Mouse (Mus musculus) heart, adult 18-20 months (tissue): ENCODE data around the gene Emid1. TPM values are rescaled to one million over a fixed set of nuclear protein-coding genes. Genes with fewer than 3 reads are reported as not detected.

Experiments used
- DNase-seq, 2 experiments: peaks; one replicate each; pipeline ENCODE4 v3.0.0; 2021 to 2022; ENCODE audit warnings: mixed read lengths in 1 of 2
- total RNA-seq, 2 experiments: library from RNA; stranded (reverse); gene quantifications; 2 replicates each; pipeline ENCODE4 v1.2.3; 2021

Gene Emid1
- total RNA-seq, 2 experiments from 2014 or later = 1.0 to 2.1 TPM

DNA sequence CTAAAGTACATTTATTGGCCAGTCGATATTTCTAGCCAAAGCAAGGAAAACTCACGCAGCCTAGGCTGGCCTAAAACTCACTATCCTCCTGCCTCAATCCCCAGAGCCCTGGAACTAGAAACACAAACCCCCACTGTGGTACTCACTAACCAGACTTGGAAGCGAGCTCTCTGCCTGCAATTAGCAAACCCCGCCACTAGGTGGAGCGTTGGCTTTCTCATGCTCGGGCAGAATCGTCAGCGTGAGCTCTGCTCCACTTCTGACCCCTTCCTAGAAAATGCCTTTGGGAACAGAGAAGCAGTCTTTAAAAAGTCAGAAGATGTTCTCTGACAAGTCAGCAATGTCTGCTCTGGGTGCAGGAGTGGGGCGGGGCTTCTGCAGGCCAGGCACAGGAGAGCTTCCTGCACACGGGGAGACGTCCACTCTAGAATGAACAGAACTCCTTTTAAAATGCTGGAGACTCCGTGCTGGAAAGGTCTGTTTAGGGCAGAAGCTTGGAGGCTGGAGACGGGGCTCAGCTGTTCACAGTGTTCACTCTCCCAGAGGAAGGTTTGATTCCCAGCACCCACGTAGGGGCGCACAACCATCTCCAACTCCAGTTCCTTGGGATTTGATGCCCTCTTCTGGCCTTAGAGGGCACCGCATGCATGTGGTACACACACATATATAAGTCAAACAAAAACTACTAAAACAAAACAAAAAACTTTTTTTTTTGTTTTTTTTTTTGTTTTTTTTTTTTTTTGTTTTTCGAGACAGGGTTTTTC lies 8.8 kb upstream of the Emid1 start:
- DNase-seq = peak in 1 of 2 experiments; percentile 64

DNA sequence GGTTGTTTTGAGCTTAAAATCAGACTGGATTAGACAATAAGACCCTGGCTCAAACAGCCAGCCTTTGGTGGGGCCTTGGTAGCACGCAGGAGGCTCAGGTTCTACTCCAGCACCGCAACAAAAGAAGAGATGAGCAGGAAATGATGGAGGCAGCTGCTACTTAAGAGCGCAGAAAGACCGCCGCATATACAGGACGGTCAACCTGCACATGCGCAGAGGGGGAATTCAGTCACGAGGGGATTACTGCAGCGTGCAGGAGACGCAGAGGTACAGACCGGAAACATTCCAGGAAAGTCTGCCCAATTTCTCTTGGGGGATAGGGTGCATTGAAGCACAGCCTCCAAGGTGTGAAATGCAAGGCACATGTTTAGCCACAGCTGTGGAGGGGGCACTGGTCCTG lies 6.0 kb upstream of the Emid1 start:
- no peak for DNase-seq

DNA sequence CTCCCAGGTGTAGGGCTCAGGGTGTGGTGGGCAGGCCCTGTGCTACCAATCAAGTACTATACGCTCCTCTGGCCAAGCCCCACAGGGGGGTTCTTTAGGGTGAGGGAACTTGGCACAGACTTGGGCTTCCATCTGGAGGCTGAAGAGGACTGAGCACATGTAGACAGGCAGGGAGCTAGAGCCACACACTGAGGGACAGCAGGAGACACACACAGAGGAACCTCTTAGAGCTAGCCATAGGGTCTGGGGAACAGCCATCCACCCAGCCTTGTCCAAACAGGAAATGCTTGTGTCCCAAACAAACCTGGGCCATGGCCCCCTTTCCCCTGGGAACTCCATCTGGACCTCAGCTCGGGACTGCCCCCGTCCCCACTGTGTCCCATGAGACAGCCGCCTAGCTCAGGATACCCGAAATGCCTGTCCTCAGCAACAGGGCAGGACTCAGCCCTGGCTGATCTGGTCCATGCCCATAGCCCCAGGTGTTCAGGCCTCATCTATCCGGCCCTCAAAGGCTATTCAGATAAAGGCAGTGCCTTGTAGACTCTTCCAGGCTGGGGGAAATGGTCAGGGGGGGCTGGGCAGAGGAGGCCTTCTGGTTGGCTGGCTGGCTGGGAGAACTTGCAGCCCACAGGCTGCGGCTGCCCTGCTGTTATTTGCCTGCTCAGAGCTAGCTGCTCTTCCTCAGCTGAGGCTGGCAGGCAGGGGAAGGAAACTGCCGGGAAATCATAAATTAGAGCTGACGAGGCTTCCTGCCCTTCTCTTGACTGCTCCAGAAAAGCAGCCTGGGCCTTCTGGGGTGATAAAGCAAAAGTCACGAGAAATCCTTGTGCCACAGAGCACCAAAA lies 3.1 kb upstream of the Emid1 start:
- peak; percentile 25 to 47 for DNase-seq

DNA sequence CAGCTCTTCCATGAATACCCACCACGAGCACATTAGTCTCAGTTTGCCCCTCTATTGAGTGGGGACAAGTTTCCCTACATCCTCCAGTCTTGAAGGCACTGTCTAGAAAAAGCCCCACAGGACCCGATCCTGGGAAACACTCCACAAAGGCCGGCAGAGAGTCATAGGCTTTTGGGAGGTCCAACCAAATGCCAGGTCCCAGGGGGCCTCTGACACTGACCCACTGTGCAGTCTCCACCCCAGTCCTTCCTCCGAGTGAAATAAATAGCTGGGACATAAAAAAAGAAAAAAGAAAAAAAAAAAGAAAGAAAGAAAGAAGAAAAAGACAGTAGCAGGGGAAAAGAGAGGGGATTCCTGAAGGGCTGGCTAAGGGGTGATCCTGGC lies 818 bp downstream of the Emid1 start:
- peak in 1 of 2 experiments; percentile 49 for DNase-seq

DNA sequence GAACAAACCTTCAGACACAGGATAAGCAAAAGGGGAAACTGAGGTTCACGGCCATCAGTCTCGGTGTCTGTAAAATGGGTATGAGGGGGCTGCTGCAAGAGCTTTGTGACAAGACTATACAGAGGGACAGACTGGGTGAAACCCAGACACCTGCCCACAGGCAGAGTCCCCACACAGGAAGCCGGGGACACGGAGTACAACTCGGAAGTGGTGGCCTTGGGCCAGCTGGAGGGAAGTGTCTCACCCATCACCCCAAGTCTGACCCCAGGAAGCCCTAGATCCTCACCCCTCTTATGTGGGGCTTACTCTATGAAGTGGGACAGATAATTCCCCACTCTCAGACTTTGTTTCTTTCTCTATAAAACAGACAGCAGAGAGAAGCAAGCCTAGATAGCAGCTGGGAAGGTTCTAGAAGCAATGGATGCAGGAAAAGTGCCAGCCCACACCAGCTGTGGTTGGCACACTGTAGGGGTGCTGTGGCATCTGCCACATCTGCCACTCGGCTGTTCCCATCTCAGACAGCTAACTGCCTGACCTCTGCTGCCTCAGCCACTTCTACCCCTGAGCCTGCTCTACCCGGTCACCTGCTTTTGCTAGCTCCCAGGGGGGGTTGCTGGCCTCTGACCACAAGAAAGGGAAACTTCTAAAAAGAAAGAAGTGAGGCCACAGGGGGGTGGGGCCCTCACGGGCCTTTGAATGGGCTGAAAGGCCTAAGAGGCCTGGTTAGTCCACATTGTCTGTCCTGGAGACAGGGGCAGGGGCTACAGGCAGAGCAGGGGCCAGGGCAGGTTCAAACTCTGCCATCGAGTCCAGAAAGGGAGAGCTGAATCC lies 1.4 kb downstream of the Emid1 start:
- no peak for DNase-seq

DNA sequence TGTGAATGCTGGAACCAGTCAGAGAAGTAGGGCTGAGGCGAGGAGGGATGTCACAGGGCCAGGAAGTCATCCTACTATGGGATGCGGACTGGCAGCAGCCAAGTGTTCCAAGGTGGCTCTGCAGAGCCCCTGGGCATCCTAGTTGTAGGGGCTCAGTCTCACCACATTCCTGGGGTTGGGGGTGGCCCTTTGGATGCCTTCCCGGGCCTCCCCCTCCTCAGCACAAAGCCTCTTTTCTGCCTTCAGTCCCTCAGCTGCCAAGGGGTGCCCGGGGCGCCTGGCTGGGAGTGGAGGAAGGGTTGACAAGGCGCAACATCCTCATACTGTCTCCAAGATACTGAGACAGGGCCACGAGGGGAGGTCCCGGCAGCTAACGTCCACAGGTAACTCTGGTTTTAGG lies 2.1 kb downstream of the Emid1 start:
- no peak for DNase-seq

DNA sequence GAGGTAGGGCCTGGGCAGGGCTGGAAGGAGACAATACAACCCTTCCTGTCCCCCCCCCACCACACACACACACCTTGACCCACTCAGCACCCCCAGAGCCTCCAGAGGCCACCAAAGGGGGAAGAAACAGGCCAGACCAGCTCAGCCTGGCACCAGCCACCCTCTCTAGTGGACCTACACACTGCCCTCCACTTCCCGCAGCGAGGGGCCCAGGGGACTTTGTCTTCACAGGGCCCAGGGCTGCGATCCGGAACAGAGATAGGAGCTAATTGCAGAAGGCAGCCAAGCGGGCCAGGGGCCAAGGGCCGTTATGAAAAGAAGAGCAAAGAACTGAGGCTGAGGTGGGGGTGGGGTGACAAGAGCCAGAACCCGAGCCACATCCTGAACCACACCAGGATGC lies 2.8 kb downstream of the Emid1 start:
- no peak for DNase-seq

DNA sequence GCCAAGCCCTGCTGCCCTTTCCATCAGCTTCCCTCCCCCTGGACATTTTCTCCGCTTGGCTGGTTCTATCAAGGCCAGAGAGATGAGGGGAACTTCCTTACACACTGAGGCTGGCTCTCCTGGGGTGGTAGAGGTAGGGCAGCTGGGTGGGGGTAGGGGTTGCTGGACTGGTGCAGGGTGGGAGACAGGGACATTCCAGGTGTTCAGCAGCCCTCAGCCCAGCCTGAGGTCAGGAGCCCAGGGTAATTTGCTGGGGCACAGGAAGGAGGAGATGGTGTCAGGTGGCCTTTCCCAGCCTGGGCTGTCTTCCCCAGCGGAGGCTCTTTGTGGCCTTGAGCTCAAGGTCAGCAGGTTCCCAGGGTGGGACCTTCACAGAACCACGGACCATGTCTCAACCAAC lies 6.5 kb downstream of the Emid1 start:
- no peak for DNase-seq

DNA sequence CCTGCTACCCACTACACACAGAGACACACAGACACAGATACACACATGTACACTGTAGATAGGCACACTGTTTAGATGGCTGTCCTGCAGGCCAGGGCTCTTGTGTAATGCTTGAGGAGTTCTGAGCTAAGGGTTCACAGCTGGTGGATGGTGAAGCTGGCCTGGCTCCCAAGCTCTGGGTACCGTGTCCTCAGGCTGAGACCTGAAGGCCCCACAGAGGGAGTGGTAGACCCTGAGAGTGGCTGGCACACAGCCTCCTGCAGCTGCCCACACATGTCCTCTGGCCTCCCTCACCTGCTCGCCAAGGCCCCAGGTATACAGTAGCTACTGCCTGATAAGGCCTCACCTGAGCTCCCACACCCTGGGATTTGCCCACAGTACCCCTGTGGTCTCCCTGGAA lies 10.1 kb downstream of the Emid1 start:
- no peak for DNase-seq

DNA sequence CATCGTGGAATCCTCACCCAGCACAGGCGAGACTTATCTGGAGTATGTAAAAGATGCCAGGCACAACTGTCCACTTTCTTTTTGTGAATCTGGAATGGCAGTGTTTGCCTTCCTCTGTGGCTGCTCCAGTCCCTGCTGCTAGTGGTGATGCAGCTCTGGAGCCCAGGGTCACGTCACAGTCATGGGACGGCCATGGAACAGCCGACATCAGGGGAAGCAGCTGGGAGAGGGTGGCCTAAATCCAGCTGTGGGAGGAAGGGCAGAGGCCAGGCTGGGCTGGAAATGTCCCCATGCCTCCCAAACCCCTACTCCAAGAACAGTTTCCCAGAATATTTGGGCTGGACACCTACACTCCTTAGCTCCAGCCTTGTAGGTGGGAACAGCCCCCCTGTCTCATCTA lies 10.8 kb downstream of the Emid1 start:
- peak; percentile 36 to 50 for DNase-seq

DNA sequence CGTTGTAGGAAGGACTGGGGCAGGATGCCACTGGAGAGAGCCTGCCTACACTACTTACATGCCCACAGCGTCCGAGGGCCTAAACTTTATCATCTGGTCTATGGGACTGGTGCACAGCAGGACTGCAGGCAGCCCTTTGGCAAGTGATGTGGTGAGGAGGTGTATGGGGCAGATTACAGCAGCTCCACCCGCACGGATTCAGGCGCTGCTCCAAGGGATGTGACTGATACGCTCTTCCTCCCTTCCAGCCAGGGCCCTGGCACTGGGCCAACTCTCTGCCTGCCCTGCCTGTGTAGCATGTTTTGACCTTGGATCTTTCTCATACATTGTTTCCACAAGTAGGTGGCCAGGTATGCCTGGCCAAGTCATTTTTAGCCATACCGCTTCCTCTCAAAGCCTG lies 11.4 kb downstream of the Emid1 start:
- peak; percentile 82 to 88 for DNase-seq

DNA sequence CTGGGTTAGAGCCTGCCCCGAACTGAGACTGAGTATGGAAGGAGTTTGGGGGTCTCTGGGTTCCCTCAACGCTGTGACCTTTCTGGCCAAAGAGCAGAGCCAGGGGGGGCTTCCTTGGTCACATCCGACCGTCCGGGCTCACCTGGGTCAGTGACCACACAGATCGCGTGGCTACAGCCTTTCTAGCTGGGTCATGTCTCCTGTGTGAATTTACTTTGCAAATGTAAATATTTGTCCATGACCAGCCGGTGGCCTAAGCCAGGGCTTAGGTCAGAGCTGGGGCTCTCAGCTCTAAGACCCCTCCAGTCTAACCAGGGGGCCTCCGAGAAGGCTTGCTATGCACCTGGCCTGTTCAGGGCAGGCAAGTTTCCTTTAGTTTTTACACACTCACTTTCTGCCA lies 12.7 kb downstream of the Emid1 start:
- DNase-seq = no peak

DNA sequence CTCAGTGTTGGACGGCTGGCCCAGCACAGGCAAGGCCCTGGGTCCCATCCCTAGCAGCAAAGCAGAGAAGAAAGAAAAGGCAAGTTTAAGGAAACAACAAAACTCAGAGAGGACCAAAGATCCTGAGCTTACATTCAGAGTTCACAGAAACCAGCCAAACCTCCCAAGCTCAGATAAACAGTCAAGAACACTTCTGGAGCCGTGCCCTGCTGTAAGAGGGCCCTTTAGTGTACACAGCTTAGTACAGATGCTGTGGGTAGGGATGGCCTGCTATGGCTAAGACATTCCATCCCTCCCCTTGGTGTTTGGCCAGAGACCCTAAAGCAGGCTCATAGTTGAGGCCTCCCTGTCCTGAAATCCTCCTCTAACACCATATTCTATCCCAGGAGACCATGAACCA lies 13.4 kb downstream of the Emid1 start:
- DNase-seq = no peak

DNA sequence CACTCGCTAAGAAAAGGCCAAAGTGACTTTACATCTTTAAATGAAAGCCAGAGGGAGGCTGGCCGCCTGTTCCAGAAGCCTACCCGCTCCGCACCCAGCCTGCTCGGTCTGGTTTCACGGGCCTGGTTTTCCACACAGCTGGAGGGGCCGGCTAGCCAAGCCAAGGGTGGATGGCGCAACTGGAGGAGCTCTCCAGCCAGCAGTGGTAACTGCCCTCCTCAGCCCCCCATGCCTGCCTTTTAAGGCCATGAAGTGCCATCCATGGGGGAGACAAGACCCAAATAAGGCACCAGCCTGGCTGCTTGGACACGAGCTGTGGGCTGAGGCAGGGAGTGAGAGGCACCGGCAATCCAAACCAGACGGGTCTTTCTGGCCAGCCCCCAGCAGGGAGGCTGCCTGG lies 16.1 kb downstream of the Emid1 start:
- DNase-seq = peak; percentile 35 to 47

DNA sequence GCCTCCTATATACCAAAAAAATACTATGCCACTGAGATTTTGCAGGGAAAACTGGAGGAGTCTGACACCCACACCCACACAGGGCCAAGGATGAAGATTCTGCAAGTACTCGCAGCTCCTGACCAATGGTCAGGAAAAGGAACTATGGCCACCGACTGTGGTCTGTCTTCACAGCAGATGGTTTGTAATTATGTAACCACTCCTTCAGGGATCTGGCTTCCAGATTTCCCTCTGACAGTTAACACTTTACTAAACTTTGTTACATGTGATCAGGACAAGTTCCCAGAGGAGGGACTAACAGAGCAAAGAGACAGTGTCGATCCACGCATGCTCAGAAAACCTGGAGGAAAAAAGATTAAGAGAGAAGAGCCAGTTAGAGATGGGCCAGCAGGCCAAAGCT lies 19.3 kb downstream of the Emid1 start:
- DNase-seq = no peak

DNA sequence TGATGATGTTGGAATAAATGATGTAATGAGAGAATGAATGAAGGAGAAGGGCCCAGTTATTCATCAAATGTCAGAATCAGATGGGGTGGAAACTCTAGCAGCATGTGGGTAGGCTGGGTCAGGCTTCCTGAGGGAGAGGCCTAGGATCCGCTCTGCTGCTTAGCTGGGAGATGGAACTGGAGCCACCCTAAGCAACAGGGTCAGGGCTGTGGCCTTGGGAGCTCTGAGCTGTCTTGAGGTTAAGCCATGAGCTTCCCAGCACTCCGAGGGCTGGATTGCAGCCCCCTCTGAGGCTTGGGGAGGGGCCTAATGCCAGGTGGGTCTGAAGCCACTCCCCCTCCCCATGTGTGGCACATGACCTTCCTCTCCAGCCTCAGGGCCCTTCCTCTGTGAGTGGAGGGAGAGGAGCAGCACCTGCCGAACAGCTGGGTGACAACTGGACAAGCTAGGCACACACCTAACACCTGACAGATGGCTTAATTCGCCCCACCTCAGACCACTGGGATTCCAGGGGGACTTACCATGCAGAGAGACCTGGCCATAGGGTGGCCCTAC lies 21.9 kb downstream of the Emid1 start:
- DNase-seq = no peak

DNA sequence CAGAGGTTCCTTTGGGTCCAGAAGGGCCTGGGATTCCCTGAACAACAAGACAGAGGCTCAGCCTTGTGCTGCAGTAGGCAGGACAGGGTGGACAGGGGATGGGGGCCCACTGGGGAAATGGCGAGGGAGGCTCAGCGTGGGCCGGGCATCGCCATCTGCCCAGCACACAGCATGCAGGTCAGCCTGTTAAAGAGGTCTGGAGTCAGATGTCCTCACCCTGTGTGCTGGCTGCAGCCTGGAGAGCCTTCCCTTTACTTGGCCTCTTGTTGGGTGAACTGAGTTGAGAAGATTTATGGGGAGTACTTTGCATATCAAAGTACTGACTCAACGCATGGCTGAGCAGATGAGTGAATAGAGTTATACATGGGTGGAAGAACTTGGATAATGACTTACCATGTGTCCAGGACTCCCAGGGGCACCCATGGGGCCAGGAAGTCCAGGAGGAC lies 23.0 kb downstream of the Emid1 start:
- DNase-seq = no peak

DNA sequence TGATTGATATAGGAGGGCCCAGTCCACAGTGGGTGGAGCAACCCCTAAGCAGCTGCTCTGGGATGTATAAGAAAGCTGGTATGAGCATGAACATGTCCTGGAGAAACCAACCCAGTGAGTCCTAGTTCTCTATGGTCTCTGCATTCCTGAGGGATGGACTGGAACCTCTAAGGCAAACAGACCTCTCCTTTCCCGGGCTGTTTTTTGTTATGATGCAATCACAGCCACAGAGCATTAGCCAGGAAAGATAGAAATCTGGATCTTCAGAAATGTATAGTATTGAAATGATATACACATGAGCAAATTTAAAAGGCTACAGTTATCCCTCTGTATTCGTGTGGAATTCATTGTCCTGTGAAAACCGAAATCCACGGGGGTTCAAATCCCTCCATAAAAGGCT lies 26.3 kb downstream of the Emid1 start:
- no peak for DNase-seq

DNA sequence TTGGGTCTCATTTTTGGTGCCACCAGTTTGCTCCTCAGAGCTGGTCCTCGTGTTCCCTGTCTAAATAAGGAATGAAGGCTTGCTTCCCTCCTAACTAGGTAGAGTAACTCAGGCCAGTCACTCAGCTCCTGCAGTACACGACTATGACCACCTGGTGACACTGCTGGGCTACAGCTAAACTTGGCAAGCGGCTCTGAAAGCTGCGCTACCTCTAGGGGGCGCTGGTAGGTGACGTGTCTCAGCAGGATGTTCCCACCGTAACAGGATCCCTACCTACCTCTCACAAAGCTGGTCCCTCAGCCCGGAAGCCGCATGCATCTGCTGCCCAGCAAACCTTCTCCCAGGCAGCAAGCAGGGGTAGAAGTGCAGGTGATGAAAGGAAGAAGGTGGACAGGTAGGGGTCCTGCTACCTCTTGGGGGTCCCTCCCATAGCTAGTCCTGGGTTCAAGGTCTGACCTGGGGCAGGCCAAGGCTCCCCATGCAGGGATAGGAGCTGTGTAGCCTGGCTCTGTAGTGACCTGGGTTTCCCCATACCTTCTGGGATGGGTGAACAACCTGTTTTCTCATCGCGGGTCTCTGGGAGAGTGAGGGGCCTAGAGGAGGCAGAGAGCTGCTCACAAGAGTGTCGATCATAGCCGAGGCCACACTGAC lies 37.0 kb downstream of the Emid1 start:
- DNase-seq = peak; percentile 79 to 90

DNA sequence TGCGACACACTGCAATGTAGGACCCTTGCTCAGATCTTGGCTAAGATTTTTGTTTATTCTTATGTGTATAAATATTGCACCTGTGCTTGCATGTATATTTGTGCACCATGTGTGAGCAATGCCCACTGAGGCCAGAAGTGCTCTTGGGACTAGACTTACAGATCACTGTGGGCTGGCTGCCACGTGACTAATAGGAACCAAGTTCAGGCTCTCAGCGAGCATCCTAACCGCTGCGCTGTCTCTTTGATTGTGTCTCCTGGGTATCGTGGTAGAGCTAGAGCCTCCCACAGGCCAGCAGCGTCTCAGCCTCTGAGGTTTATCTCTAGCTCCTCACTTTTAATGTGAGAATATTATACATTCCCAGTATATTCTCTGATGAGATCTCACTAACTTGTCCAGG lies 38.4 kb downstream of the Emid1 start:
- DNase-seq = no peak

DNA sequence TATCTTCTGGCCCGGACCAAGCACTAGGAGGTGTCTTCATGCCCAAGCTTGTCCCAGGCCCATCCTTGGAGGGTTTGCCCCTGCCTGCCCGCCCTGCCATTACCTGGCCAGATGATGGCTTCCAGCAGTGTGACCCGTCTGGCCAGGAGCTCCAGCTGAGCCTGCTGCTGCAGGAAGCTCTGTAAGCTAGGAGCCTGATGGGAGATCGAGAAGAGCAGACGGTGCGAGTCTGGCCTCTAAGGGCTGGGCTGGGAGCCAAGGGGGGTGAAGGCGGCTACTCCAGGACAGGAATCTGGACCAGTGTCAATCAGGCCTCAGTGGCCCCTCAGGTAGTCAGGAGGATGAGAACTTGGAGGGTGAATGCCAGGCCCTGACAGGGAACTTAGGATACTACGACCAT lies 42.6 kb downstream of the Emid1 start:
- DNase-seq = no peak

DNA sequence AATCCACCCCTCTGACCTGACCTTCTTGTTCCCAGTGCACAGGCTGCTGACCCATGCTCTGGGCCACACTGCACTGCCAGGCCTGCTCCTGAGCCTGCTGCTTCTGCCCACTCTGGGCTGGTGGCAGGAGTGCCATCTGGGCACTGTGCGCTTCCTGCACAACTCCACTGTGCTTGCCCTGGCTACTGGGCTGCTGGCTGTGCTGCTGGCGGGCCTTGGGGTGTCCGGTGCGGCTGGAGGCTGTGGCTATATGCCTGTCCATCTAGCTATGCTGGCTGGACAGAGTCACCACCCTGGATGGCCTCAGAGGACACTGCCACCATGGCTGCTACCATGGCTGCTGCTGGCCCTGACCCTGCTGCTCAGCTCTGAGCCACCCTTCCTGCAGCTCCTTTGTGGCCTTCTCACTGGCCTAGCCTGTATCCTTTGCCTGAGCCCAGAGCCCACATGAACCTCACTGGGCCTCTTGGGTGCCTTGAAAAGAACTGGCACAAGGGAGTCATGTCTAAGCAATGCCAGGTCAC lies 48.0 kb downstream of the Emid1 start:
- DNase-seq = no peak
